Mouse (Mus musculus) olfactory bulb, adult 2 months (tissue): Measurements from ENCODE around the gene Immp2l.

ENCODE experiments used
- CTCF ChIP-seq: fragments of 200-500 bp; IDR thresholded peaks from 2 replicates; pipeline ENCODE4 v1.5.1; 2012; ENCODE audit warnings: low read depth, mild to moderate bottlenecking, low read length, moderate library complexity; ENCODE audit not compliant: insufficient read depth
- POLR2A ChIP-seq: fragments of 200-500 bp; IDR thresholded peaks from 2 replicates; pipeline ENCODE4 v1.6.1; 2012; ENCODE audit warnings: mild to moderate bottlenecking, low read depth, low read length, moderate library complexity; ENCODE audit not compliant: insufficient read depth

DNA sequence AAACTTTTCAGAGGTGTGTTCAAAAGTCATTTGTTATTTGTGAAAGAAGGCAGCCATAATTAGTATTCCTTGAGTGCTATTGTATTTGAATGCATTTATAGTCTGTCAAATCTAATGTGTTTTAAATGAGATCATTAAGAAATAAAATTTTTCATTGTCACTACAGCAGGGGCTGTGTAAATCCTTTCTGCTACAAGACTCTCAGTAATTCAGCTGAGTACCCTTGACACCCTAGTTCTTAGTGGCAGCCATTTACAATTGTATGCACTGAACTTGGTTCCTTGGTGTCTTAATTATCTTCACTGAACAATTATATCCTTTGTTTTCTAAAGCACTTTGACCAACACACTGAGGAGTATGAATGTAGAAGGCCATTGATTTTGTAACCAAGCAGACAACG, 146.2 kb downstream of the Immp2l start:
- TF ChIP-seq CTCF (no peak), POLR2A (no peak)
